Mouse (Mus musculus) telencephalon, adult 2 months (tissue): ENCODE results near the gene Sox30.
"Not testable (repeated sequence)": the region's sequence is repeated elsewhere in the genome, so short reads cannot be mapped to it uniquely, and the experiment has no call there.

Experiments used
- DNase-seq: peaks from one replicate; pipeline ENCODE4 v3.0.0-alpha.2; 2011; ENCODE audit warnings: low read depth, low spot score

Gene Sox30

GRCm38 (mm10) chr11:46020246-46020645, 40.1 kb downstream of the Sox30 start:
- DNase-seq: no peak

- no peak for DNase-seq
Measured at GRCm38 (mm10) chr11:46021850-46022249, 41.7 kb downstream of the Sox30 start.

GRCm38 (mm10) chr11:46022983-46023382, 42.9 kb downstream of the Sox30 start:
- DNase-seq: no peak

- DNase-seq: no peak
Measured at GRCm38 (mm10) chr11:46025962-46026392, 45.9 kb downstream of the Sox30 start.

GRCm38 (mm10) chr11:46027952-46028814, 48.1 kb downstream of the Sox30 start:
- no peak for DNase-seq

DNA sequence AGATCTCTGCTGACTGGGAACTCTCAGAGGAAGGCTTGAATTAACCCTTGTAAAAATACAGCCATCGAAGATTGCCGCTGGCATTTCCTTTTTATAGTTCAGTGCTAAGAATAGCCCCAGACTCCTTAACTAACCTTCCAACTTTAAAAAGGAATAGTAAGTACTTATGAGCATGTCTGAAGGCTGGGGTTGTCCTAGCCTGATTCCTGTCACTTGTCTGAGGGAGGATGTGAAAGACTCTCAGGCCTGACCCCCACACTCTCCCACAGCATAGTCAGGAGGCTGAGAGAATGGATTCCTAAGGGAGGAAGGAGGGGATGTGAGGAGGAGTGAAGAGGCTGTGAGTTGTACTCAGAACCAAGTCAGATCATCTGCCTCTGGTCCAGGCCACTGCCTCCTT, 49.4 kb downstream of the Sox30 start:
- DNase-seq: no peak

DNA sequence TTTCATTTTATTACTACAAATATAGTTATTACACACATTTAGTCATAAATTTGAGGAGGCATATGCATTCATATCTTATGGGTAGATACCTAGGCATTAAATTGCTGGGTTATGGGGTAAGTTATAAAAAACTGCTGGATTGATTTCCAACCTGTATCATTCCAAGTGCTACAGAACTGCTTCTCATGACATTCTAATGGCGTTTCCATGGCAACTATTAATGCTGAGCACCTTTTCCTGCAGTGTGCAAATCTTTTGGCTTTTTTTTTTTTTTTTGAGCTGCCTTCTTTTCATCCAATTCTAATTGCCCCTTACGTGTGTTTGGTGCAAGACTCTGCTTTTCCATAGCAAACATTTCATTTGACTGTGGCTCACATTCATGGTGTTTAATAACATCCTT, 49.9 kb downstream of the Sox30 start:
- no peak for DNase-seq

GRCm38 (mm10) chr11:46031470-46031869, 51.4 kb downstream of the Sox30 start:
- DNase-seq: no peak

- no peak for DNase-seq
Measured at GRCm38 (mm10) chr11:46032956-46033355, 52.8 kb downstream of the Sox30 start.

- no peak for DNase-seq
Measured at GRCm38 (mm10) chr11:46036374-46036773, 56.3 kb downstream of the Sox30 start.

DNA sequence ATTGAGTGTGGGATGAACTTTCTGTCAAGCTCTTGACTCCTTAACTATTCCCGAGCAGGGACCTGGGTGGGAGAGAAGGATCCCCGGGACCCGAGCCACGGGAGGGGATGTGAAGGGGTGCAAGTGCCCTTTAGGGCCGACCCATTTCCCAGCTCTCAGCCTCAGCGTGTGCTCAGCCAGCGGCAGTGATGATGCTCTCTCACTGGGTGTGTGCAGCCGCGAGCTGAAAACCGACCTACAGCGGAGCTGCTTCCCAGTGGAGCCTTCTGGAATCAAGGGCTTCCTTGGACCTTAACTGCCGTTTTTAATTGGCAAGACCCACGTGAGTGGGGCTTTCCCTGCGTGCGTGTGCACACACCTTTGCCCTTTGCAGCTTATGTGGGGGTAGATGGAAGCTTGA, 58.8 kb downstream of the Sox30 start:
- DNase-seq: no peak

GRCm38 (mm10) chr11:46039335-46039734, 59.2 kb downstream of the Sox30 start:
- no peak for DNase-seq

DNA sequence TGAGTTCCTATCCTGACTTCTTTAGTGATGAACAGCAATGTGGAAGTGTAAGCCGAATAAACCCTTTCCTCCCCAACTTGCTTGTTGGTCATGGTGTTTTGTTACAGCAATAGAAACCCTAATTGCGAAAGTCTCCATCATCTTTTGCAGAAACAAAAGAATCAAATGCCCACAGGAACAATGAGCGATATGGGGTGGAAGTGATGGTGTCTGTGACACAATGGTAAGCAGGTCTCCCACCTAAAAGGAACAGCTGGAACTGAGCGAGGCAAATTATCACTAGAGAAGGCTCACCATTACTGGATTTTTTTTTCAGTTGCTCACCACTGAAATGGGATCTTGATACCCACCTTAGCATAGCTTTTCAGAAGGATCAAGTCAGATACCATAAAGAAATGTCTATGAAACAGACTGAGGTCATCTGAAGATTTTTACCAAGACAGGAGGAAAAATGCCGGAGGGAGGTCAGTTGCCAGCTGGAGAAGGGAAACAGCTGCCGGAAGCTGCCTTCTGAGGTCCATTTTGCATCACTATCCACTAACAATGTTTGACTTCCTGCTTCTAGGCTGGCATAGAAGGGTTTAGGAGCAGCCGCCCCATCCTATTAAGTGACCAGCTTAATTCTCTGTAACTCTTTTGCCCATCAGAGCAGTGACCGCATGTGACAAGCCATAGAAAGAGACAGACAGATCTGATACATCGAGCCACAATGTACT, 60.9 kb downstream of the Sox30 start:
- no peak for DNase-seq

DNA sequence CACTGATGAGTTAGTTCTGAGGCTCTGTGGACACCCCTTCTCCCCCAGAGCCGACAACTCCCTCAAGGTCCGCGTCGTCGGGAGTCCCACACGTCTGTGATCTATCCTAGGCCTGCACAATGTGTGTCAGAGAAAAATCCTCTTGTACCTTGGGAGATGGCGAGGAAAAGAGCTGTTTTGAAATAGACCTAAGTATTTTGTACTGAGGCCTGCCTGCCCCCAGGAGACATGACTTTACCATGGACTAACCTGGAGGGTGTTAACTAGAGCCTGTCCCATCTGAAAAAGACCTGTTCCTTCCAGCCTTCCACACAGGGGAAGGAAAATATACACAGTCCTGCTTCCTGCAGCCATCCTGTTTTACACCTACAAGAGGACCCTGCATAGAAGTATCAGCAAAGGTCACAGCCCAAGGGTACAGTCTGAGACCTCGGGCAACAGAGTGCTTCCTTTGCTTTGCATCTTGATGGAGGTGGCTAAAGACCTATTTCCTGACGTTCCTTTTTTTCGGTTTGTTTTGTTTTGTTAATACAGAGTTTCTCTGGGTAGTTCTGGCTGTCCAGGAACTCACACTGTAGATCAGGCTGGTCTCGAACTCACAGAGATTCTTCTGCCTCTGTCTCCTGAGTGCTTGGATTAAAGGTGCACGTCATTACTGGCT, 61.6 kb downstream of the Sox30 start:
- DNase-seq: no peak

DNA sequence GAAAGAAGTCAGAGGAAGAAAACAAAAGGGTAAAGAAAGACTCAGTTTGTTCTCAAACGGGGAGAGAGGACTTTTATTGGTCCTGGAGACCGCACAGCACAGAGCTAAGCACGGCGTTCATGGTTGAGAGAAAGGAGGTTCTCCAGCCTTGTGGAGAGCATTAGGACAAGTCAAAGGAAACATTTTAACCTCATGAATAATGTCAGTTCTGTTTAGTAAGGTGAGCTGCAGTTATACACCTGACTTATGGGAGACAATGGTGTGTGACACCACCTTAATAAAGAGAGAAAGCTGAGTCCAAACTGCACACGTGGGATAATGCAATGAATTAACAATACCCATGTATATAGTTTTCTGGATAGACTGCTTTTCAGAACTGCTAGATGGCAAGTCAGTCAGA, 64.7 kb downstream of the Sox30 start:
- DNase-seq: no peak

GRCm38 (mm10) chr11:46047264-46047663, 67.2 kb downstream of the Sox30 start:
- no peak for DNase-seq

DNA sequence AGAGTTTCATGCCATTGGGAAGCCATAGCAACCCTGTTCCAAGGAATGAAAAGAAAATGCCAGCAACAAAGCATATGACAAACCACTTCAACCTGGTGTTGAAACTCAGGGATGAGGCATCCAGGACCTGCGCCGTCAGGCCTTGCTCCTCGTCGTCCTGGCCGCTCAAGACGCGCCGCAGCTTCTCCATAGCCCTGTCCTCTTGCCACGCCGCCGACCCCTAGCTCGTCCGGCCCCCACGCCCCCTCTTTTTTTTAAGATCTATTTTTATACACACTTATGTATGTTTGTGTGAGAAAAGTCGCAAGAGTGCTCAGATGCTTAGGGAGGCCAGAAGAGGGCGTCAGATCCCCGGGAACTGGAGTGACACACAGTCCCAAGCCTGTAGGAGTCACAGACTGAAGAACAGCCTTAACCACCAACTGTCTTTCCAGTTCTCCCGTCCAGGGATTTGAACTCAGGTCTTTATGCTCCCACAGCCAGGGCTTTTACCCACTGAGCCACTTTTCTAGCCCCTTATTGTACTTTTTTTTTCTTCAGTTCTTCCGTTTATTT, 72.1 kb downstream of the Sox30 start, which contains the start of gene Gm12166:
Gene Gm12166, minus strand, starts transcription at position 217 of the 555 bp plus-strand sequence.
- DNase-seq: not testable (repeated sequence)

GRCm38 (mm10) chr11:46053457-46053856, 73.3 kb downstream of the Sox30 start:
- not testable (repeated sequence) for DNase-seq

GRCm38 (mm10) chr11:46054311-46054710, 74.2 kb downstream of the Sox30 start:
- no peak for DNase-seq

- DNase-seq: no peak
Measured at GRCm38 (mm10) chr11:46054911-46055895, 75.1 kb downstream of the Sox30 start.
